Mouse (Mus musculus): ENCODE results near the gene BC029722. TPM values are rescaled to one million over a fixed set of nuclear protein-coding genes. Genes with fewer than 3 reads are reported as not detected.

The BC029722 gene
- polyA plus RNA-seq, 1 experiment from 2014 or later, result 15.0 TPM

GRCm38 (mm10) chr2:155816179-155816578, 3.0 kb downstream of the BC029722 start:
- Histone ChIP-seq H3K4me2 (replicated peaks; ENCODE audit: low read depth, low read length) (no peak overlapping the region), H3K27ac (ENCODE audit: low read length) (no peak overlapping the region), H3K27me3 (ENCODE audit: control insufficient read depth, insufficient read depth, low read length) (no peaks in the 10 kb centered on the region), H3K9ac (replicated peaks; ENCODE audit: low read depth, low read length) (no peak overlapping the region), H3K9me3 (ENCODE audit: control insufficient read depth, low read depth, low read length) (no peaks in the 10 kb centered on the region), H3K4me3 (ENCODE audit: low read depth, low read length) (no peak overlapping the region), H3K4me1 (ENCODE audit: control insufficient read depth, insufficient read depth, low read length) (peaks cover 7% of the 10 kb centered on the region), H3K36me3 (ENCODE audit: control insufficient read depth, insufficient read depth, low read length) (peaks cover 14% of the 10 kb centered on the region; the same call in 1 of the 2 replicates)
- no peak for ATAC-seq (ENCODE audit: insufficient number of reproducible peaks, insufficient read depth, low FRiP score, low read depth)
- 95% methylated on average over 1 of the region's 1 CpGs for WGBS

DNA sequence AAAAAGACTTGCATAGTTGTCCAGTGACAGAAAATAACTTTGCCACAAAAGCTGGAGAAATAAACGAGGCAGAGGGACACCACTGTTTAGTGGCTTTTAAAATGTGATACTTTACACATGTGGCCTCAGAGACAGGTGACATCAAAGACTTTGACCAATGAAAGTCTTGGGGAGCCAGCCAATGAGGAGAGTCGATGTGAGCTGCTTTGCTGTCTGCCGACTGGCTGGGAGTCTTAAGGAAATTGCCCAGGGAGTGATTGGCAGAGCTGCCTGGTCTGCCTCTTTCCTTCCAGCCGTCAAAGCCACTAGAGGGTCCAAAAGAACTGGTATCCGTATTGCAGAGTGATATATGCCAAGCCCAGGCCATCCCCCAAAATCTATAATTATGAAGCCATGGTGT, 4.4 kb downstream of the BC029722 start:
- no peak overlapping the region for H3K4me2 ChIP-seq (replicated peaks; ENCODE audit: low read depth, low read length)
- H3K4me1 ChIP-seq (ENCODE audit: control insufficient read depth, insufficient read depth, low read length), result peaks cover 7% of the 10 kb centered on the region
- no peaks in the 10 kb centered on the region for H3K9me3 ChIP-seq (ENCODE audit: control insufficient read depth, low read depth, low read length)
- H3K4me3 ChIP-seq (ENCODE audit: low read depth, low read length), result no peak overlapping the region
- H3K27me3 ChIP-seq (ENCODE audit: control insufficient read depth, insufficient read depth, low read length), result no peaks in the 10 kb centered on the region
- 32% methylated on average over 5 of the region's 5 CpGs for WGBS
- H3K27ac ChIP-seq (ENCODE audit: low read length), result no peak overlapping the region
- no peak overlapping the region for H3K9ac ChIP-seq (replicated peaks; ENCODE audit: low read depth, low read length)
- H3K36me3 ChIP-seq (ENCODE audit: control insufficient read depth, insufficient read depth, low read length), result peaks cover under 1% of the 10 kb centered on the region; the same call in 1 of the 2 replicates
- no peak for ATAC-seq (ENCODE audit: insufficient number of reproducible peaks, insufficient read depth, low FRiP score, low read depth)

- 62% methylated on average over 4 of the region's 4 CpGs for WGBS
- H3K27ac ChIP-seq (ENCODE audit: low read length), result no peak overlapping the region
- no peak overlapping the region for H3K9ac ChIP-seq (replicated peaks; ENCODE audit: low read depth, low read length)
- H3K36me3 ChIP-seq (ENCODE audit: control insufficient read depth, insufficient read depth, low read length), result no peaks in the 10 kb centered on the region
- H3K9me3 ChIP-seq (ENCODE audit: control insufficient read depth, low read depth, low read length), result no peaks in the 10 kb centered on the region
- ATAC-seq (ENCODE audit: insufficient number of reproducible peaks, insufficient read depth, low FRiP score, low read depth), result no peak
- H3K4me1 ChIP-seq (ENCODE audit: control insufficient read depth, insufficient read depth, low read length), result no peaks in the 10 kb centered on the region
- no peak overlapping the region for H3K4me2 ChIP-seq (replicated peaks; ENCODE audit: low read depth, low read length)
- H3K4me3 ChIP-seq (ENCODE audit: low read depth, low read length), result no peak overlapping the region
- no peaks in the 10 kb centered on the region for H3K27me3 ChIP-seq (ENCODE audit: control insufficient read depth, insufficient read depth, low read length)
Measured at GRCm38 (mm10) chr2:155812637-155813036, 6.6 kb downstream of the BC029722 start.

GRCm38 (mm10) chr2:155811821-155812396, 7.3 kb downstream of the BC029722 start:
- H3K27ac ChIP-seq (ENCODE audit: low read length), result no peak overlapping the region
- WGBS, result 36% methylated on average over 16 of the region's 16 CpGs
- H3K4me2 ChIP-seq (replicated peaks; ENCODE audit: low read depth, low read length), result no peak overlapping the region
- H3K4me1 ChIP-seq (ENCODE audit: control insufficient read depth, insufficient read depth, low read length), result no peaks in the 10 kb centered on the region
- no peak for ATAC-seq (ENCODE audit: insufficient number of reproducible peaks, insufficient read depth, low FRiP score, low read depth)
- no peaks in the 10 kb centered on the region for H3K27me3 ChIP-seq (ENCODE audit: control insufficient read depth, insufficient read depth, low read length)
- no peak overlapping the region for H3K9ac ChIP-seq (replicated peaks; ENCODE audit: low read depth, low read length)
- H3K9me3 ChIP-seq (ENCODE audit: control insufficient read depth, low read depth, low read length), result no peaks in the 10 kb centered on the region
- no peak overlapping the region for H3K4me3 ChIP-seq (ENCODE audit: low read depth, low read length)
- H3K36me3 ChIP-seq (ENCODE audit: control insufficient read depth, insufficient read depth, low read length), result no peaks in the 10 kb centered on the region

GRCm38 (mm10) chr2:155809620-155810019, 9.6 kb downstream of the BC029722 start:
- Histone ChIP-seq H3K4me2 (replicated peaks; ENCODE audit: low read depth, low read length) (no peak overlapping the region), H3K36me3 (ENCODE audit: control insufficient read depth, insufficient read depth, low read length) (no peaks in the 10 kb centered on the region), H3K27me3 (ENCODE audit: control insufficient read depth, insufficient read depth, low read length) (no peaks in the 10 kb centered on the region), H3K4me1 (ENCODE audit: control insufficient read depth, insufficient read depth, low read length) (no peaks in the 10 kb centered on the region), H3K9ac (replicated peaks; ENCODE audit: low read depth, low read length) (no peak overlapping the region), H3K9me3 (ENCODE audit: control insufficient read depth, low read depth, low read length) (no peaks in the 10 kb centered on the region), H3K27ac (ENCODE audit: low read length) (no peak overlapping the region), H3K4me3 (ENCODE audit: low read depth, low read length) (no peak overlapping the region)
- ATAC-seq (ENCODE audit: insufficient number of reproducible peaks, insufficient read depth, low FRiP score, low read depth), result no peak
- WGBS, result 72% methylated on average over 4 of the region's 4 CpGs

DNA sequence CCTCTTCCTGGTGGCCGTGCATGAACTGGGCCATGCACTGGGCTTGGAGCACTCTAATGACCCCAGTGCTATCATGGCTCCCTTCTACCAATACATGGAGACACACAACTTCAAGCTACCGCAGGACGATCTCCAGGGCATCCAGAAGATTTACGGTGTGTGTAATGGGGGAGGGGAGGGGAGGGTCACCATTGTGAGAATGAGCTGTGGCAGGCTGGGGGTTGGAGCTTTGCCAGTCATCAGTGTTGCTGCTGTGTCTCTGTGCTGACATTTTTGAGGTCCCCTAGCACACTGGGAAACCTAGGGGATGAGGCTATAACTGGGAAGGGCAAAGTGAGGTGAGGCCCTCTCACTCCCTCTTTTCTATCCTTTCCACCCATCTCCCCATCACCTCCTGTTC, 11.8 kb downstream of the BC029722 start:
- Histone ChIP-seq H3K27me3 (ENCODE audit: control insufficient read depth, insufficient read depth, low read length) (no peaks in the 10 kb centered on the region), H3K4me3 (ENCODE audit: low read depth, low read length) (no peak overlapping the region), H3K4me1 (ENCODE audit: control insufficient read depth, insufficient read depth, low read length) (no peaks in the 10 kb centered on the region), H3K9ac (replicated peaks; ENCODE audit: low read depth, low read length) (no peak overlapping the region), H3K4me2 (replicated peaks; ENCODE audit: low read depth, low read length) (no peak overlapping the region), H3K9me3 (ENCODE audit: control insufficient read depth, low read depth, low read length) (no peaks in the 10 kb centered on the region), H3K36me3 (ENCODE audit: control insufficient read depth, insufficient read depth, low read length) (no peaks in the 10 kb centered on the region), H3K27ac (ENCODE audit: low read length) (no peak overlapping the region)
- no peak for ATAC-seq (ENCODE audit: insufficient number of reproducible peaks, insufficient read depth, low FRiP score, low read depth)
- 49% methylated on average over 4 of the region's 4 CpGs for WGBS

DNA sequence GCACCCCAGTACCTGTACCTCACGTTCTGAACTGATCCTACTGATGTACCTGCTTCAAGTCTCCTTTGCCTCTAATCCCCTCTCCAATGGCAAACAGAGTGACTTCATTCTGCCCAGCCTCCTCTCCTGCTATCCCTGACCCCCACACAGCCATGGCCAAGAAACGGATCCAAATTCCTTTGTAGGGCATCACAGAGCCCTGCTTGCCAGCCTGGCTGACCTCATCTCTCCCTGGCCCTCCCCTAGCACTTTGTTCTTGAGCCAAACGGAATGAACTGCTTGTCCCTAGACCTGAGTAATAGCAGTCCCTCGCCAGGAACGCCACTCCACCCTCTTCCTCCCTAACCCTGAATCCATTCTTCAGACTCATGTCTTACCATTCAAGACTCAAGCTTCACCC, 12.7 kb downstream of the BC029722 start:
- no peak overlapping the region for H3K9ac ChIP-seq (replicated peaks; ENCODE audit: low read depth, low read length)
- H3K27ac ChIP-seq (ENCODE audit: low read length), result no peak overlapping the region
- H3K4me1 ChIP-seq (ENCODE audit: control insufficient read depth, insufficient read depth, low read length), result no peaks in the 10 kb centered on the region
- no peaks in the 10 kb centered on the region for H3K36me3 ChIP-seq (ENCODE audit: control insufficient read depth, insufficient read depth, low read length)
- no peaks in the 10 kb centered on the region for H3K27me3 ChIP-seq (ENCODE audit: control insufficient read depth, insufficient read depth, low read length)
- no peak overlapping the region for H3K4me2 ChIP-seq (replicated peaks; ENCODE audit: low read depth, low read length)
- H3K4me3 ChIP-seq (ENCODE audit: low read depth, low read length), result no peak overlapping the region
- no peaks in the 10 kb centered on the region for H3K9me3 ChIP-seq (ENCODE audit: control insufficient read depth, low read depth, low read length)
- no peak for ATAC-seq (ENCODE audit: insufficient number of reproducible peaks, insufficient read depth, low FRiP score, low read depth)
- WGBS, result 67% methylated on average over 5 of the region's 5 CpGs

DNA sequence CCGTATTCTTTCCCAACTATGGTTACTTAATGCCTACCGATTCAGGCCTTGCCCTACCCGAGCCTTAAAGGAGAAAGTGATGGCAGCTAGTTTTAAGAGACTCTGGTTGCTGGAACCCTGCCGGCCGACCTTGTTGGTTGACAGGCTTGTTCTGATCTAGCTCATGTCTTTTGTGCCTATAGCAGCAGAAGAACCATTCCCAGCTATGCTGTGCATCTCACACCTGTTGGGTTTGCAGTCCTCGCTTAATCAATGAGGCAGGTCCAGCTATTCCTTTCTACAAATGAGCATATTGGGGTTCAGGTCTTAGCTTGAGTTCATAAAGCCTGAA, 13.3 kb downstream of the BC029722 start:
- H3K27me3 ChIP-seq (ENCODE audit: control insufficient read depth, insufficient read depth, low read length), result no peaks in the 10 kb centered on the region
- H3K4me1 ChIP-seq (ENCODE audit: control insufficient read depth, insufficient read depth, low read length), result no peaks in the 10 kb centered on the region
- H3K9me3 ChIP-seq (ENCODE audit: control insufficient read depth, low read depth, low read length), result no peaks in the 10 kb centered on the region
- ATAC-seq (ENCODE audit: insufficient number of reproducible peaks, insufficient read depth, low FRiP score, low read depth), result no peak
- H3K36me3 ChIP-seq (ENCODE audit: control insufficient read depth, insufficient read depth, low read length), result no peaks in the 10 kb centered on the region
- 82% methylated on average over 6 of the region's 6 CpGs for WGBS
- H3K4me3 ChIP-seq (ENCODE audit: low read depth, low read length), result no peak overlapping the region
- H3K27ac ChIP-seq (ENCODE audit: low read length), result no peak overlapping the region
- H3K4me2 ChIP-seq (replicated peaks; ENCODE audit: low read depth, low read length), result no peak overlapping the region
- no peak overlapping the region for H3K9ac ChIP-seq (replicated peaks; ENCODE audit: low read depth, low read length)

DNA sequence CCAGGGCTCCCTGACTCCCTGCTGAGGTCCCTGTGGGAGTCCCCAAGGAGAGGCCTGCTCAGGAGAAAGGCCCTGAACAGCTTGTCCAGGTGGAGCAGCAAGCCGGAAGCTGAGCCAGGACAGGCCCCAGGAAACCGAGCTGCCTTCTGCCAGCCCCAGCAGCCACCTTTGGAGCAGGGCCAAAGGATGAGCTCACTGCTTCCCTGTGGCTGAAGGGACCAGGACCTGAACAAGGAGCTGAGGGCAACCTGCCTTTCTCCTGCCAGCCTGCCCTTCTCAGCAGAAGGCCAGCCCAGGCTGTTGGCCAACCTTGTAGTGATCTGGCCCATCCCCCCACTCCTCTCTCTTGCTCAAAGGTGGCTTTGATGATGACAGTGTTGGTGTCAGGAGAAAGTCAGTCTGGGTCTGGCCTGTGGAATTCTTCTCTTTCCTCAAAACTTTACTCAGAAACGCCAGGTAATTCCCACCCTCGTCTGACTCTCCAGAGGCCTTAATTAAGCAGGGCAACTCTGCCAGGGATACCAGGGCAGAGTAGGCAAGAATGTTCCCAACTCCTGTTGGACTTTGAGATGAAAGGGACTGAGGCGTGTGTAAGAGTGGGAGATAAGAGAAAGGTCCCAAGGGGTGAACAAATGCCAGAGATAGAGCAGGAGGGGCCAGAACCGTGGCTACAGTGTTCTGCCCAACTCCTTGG, 13.8 kb downstream of the BC029722 start:
- no peak for ATAC-seq (ENCODE audit: insufficient number of reproducible peaks, insufficient read depth, low FRiP score, low read depth)
- 42% methylated on average over 6 of the region's 6 CpGs for WGBS
- H3K9ac ChIP-seq (replicated peaks; ENCODE audit: low read depth, low read length), result no peak overlapping the region
- no peaks in the 10 kb centered on the region for H3K36me3 ChIP-seq (ENCODE audit: control insufficient read depth, insufficient read depth, low read length)
- H3K4me2 ChIP-seq (replicated peaks; ENCODE audit: low read depth, low read length), result no peak overlapping the region
- H3K27ac ChIP-seq (ENCODE audit: low read length), result no peak overlapping the region
- no peaks in the 10 kb centered on the region for H3K4me1 ChIP-seq (ENCODE audit: control insufficient read depth, insufficient read depth, low read length)
- no peaks in the 10 kb centered on the region for H3K9me3 ChIP-seq (ENCODE audit: control insufficient read depth, low read depth, low read length)
- no peak overlapping the region for H3K4me3 ChIP-seq (ENCODE audit: low read depth, low read length)
- no peaks in the 10 kb centered on the region for H3K27me3 ChIP-seq (ENCODE audit: control insufficient read depth, insufficient read depth, low read length)

Data from stomach, embryonic 14.5 days (tissue).